Mouse (Mus musculus) left cerebral cortex, postnatal 36 days (tissue): ENCODE data around the gene Gcm2. TPM values are rescaled to one million over a fixed set of nuclear protein-coding genes. Genes with fewer than 3 reads are reported as not detected.
A peak's percentile ranks its signal among the peaks of the same experiment; 100 is the strongest.

ENCODE experiments used
- DNase-seq, 2 experiments: peaks; one replicate each; pipeline ENCODE4 v3.0.0; 2021 to 2022; ENCODE audit warnings: low spot score in 2 of 2, mixed read lengths in 1 of 2
- intact Hi-C: fragments of 180-260 bp; cut with DNase I; formaldehyde crosslinking; loops from one replicate; pipeline ENCODE4 v1.15.1; 2025
- total RNA-seq, 2 experiments: library from RNA; stranded (reverse); gene quantifications; 2 replicates each; pipeline ENCODE4 v1.2.3; 2021

Gene Gcm2
- total RNA-seq, 2 experiments from 2014 or later, result not detected

GRCm38 (mm10) chr13:41084521-41084920 is 26.3 kb downstream of the Gcm2 start:
- DNase-seq, result no peak
- intact Hi-C loops, result loop anchor here (5.0 kb wide), 1 partner anchor 153 kb away; no protein-coding TSS in a partner anchor

- intact Hi-C loops, result loop anchor here (5.0 kb wide), 1 partner anchor 157 kb away; no protein-coding TSS in a partner anchor
- no peak for DNase-seq
These were observed 30.1 kb downstream of the Gcm2 start for GRCm38 (mm10) chr13:41080700-41081099.

GRCm38 (mm10) chr13:41079859-41080258 is 31.0 kb downstream of the Gcm2 start:
- intact Hi-C loops, result loop anchor here (5.0 kb wide), 1 partner anchor 157 kb away; no protein-coding TSS in a partner anchor

GRCm38 (mm10) chr13:41079421-41079780 is 31.4 kb downstream of the Gcm2 start, which contains the start of gene Mak:
Mak (minus strand) TSS chr13:41079706.
- peak; percentile 65 to 76 for DNase-seq
- intact Hi-C loops, result no loop called here

More at GRCm38 (mm10) chr13:41079859-41080258, 31.0 kb downstream of the Gcm2 start:
- no peak for DNase-seq

- intact Hi-C loops, result no loop called here
- no peak for DNase-seq
These were observed 32.0 kb downstream of the Gcm2 start for GRCm38 (mm10) chr13:41078690-41079420.

GRCm38 (mm10) chr13:41077921-41078320 is 32.9 kb downstream of the Gcm2 start:
- intact Hi-C loops, result no loop called here
- DNase-seq, result no peak

- no peak for DNase-seq
- intact Hi-C loops, result no loop called here
These were observed 37.0 kb downstream of the Gcm2 start for GRCm38 (mm10) chr13:41073819-41074218.

GRCm38 (mm10) chr13:41071617-41072016 is 39.2 kb downstream of the Gcm2 start:
- no peak for DNase-seq
- intact Hi-C loops, result no loop called here

GRCm38 (mm10) chr13:41067618-41068017 is 43.2 kb downstream of the Gcm2 start:
- no peak for DNase-seq

GRCm38 (mm10) chr13:41051965-41052364 is 58.9 kb downstream of the Gcm2 start:
- DNase-seq, result no peak
- intact Hi-C loops, result no loop called here

More at GRCm38 (mm10) chr13:41067618-41068017, 43.2 kb downstream of the Gcm2 start:
- intact Hi-C loops, result no loop called here

Other genes with a start within 250 kb of the Gcm2 start
- 10 to 100 TPM; 41.3 to 44.2 TPM for gene Pak1ip1, start 110.0 kb downstream of the Gcm2 start, total RNA-seq
- 10 to 100 TPM; 57.9 to 60.8 TPM for gene Tmem14c, start 94.7 kb downstream of the Gcm2 start, total RNA-seq
- 1 to 10 TPM; 2.4 to 3.1 TPM for gene Mak, start 31.3 kb downstream of the Gcm2 start, total RNA-seq
- under 1 TPM in 1 of 2 experiments, not detected in 1; 0.25 TPM for gene Sycp2l, start 3.3 kb upstream of the Gcm2 start, total RNA-seq
- 10 to 100 TPM; 18.3 to 18.6 TPM for gene Elovl2, start 109.4 kb upstream of the Gcm2 start, total RNA-seq
- 100 to 1,000 TPM; 167 to 187 TPM for gene Smim13, start 138.8 kb upstream of the Gcm2 start, total RNA-seq
- not detected for gene Gm17364, start 162.9 kb upstream of the Gcm2 start, total RNA-seq